Mouse (Mus musculus): ENCODE results near the gene Cfap161. TPM values are rescaled to one million over a fixed set of nuclear protein-coding genes. Genes with fewer than 3 reads are reported as not detected.

The Cfap161 gene
- polyA plus RNA-seq, 2 experiments, result 0.08 TPM; not detected in 1

GRCm38 (mm10) chr7:83734671-83735082, 60.0 kb downstream of the Cfap161 start:
- no peak for DNase-seq (ENCODE audit: low read depth in 3 of 3, low spot score in 3 of 3)
- no peak for TF ChIP-seq CTCF (IDR thresholded peaks at IDR 0.05; ENCODE audit: low read depth)
- no peak for TF ChIP-seq EP300 (IDR thresholded peaks at IDR 0.05; ENCODE audit: low read depth)

GRCm38 (mm10) chr7:83734246-83734645, 60.4 kb downstream of the Cfap161 start:
- WGBS (ENCODE audit: insufficient replicate concordance), result 49% methylated on average over 3 of the region's 3 CpGs

More at GRCm38 (mm10) chr7:83734671-83735082, 60.0 kb downstream of the Cfap161 start:
- Histone ChIP-seq H3K4me1 (replicated peaks; ENCODE audit: control insufficient read depth in 2 of 2, insufficient read depth in 2 of 2, low read length in 1 of 2) (no peaks in the 10 kb centered on the region), H3K9ac (replicated peaks) (no peak overlapping the region), H3K27me3 (ENCODE audit: control insufficient read depth, insufficient read depth, low read length) (no peaks in the 10 kb centered on the region), H3K27ac (no peak overlapping the region), H3K36me3 (replicated peaks; ENCODE audit: control insufficient read depth, insufficient read depth, low read depth) (no peaks in the 10 kb centered on the region), H3K4me3 (ENCODE audit: insufficient read depth in 1 of 2, low read depth in 2 of 2, low read length in 2 of 2) (no peak overlapping the region), H3K4me2 (ENCODE audit: low read depth) (no peak overlapping the region), H3K9me3 (ENCODE audit: control insufficient read depth, low read length) (no peaks in the 10 kb centered on the region)
- no peak for ATAC-seq (ENCODE audit: insufficient read depth)
- 63% methylated on average over 6 of the region's 6 CpGs for WGBS (ENCODE audit: insufficient replicate concordance)

GRCm38 (mm10) chr7:83732781-83733180, 61.9 kb downstream of the Cfap161 start:
- TF ChIP-seq EP300 (IDR thresholded peaks at IDR 0.05; ENCODE audit: low read depth), result no peak
- H3K36me3 ChIP-seq (replicated peaks; ENCODE audit: control insufficient read depth, insufficient read depth, low read depth), result no peaks in the 10 kb centered on the region
- no peak overlapping the region for H3K4me2 ChIP-seq (ENCODE audit: low read depth)
- no peaks in the 10 kb centered on the region for H3K9me3 ChIP-seq (ENCODE audit: control insufficient read depth, low read length)
- WGBS (ENCODE audit: insufficient replicate concordance), result 71% methylated on average over 3 of the region's 3 CpGs
- H3K4me3 ChIP-seq (ENCODE audit: insufficient read depth in 1 of 2, low read depth in 2 of 2, low read length in 2 of 2), result no peak overlapping the region
- no peak overlapping the region for H3K9ac ChIP-seq (replicated peaks)
- H3K27me3 ChIP-seq (ENCODE audit: control insufficient read depth, insufficient read depth, low read length), result no peaks in the 10 kb centered on the region
- DNase-seq (ENCODE audit: low read depth in 3 of 3, low spot score in 3 of 3) (no peak), ATAC-seq (ENCODE audit: insufficient read depth) (no peak)
- no peaks in the 10 kb centered on the region for H3K4me1 ChIP-seq (replicated peaks; ENCODE audit: control insufficient read depth in 2 of 2, insufficient read depth in 2 of 2, low read length in 1 of 2)
- H3K27ac ChIP-seq, result no peak overlapping the region

More at GRCm38 (mm10) chr7:83734246-83734645, 60.4 kb downstream of the Cfap161 start:
- no peaks in the 10 kb centered on the region for H3K36me3 ChIP-seq (replicated peaks; ENCODE audit: control insufficient read depth, insufficient read depth, low read depth)
- no peak overlapping the region for H3K27ac ChIP-seq
- H3K27me3 ChIP-seq (ENCODE audit: control insufficient read depth, insufficient read depth, low read length), result no peaks in the 10 kb centered on the region
- no peaks in the 10 kb centered on the region for H3K4me1 ChIP-seq (replicated peaks; ENCODE audit: control insufficient read depth in 2 of 2, insufficient read depth in 2 of 2, low read length in 1 of 2)
- H3K4me3 ChIP-seq (ENCODE audit: insufficient read depth in 1 of 2, low read depth in 2 of 2, low read length in 2 of 2), result no peak overlapping the region
- DNase-seq (ENCODE audit: low read depth in 3 of 3, low spot score in 3 of 3) (no peak), ATAC-seq (ENCODE audit: insufficient read depth) (no peak)
- no peak overlapping the region for H3K9ac ChIP-seq (replicated peaks)
- no peak for TF ChIP-seq EP300 (IDR thresholded peaks at IDR 0.05; ENCODE audit: low read depth)
- TF ChIP-seq CTCF (IDR thresholded peaks at IDR 0.05; ENCODE audit: low read depth), result no peak
- no peaks in the 10 kb centered on the region for H3K9me3 ChIP-seq (ENCODE audit: control insufficient read depth, low read length)
- no peak overlapping the region for H3K4me2 ChIP-seq (ENCODE audit: low read depth)

- no peak overlapping the region for H3K9ac ChIP-seq (replicated peaks)
- no peaks in the 10 kb centered on the region for H3K4me1 ChIP-seq (replicated peaks; ENCODE audit: control insufficient read depth in 2 of 2, insufficient read depth in 2 of 2, low read length in 1 of 2)
- no peaks in the 10 kb centered on the region for H3K36me3 ChIP-seq (replicated peaks; ENCODE audit: control insufficient read depth, insufficient read depth, low read depth)
- TF ChIP-seq EP300 (IDR thresholded peaks at IDR 0.05; ENCODE audit: low read depth), result no peak
- TF ChIP-seq CTCF (IDR thresholded peaks at IDR 0.05; ENCODE audit: low read depth), result no peak
- DNase-seq (ENCODE audit: low read depth in 3 of 3, low spot score in 3 of 3) (no peak), ATAC-seq (ENCODE audit: insufficient read depth) (no peak)
- 62% methylated on average over 15 of the region's 15 CpGs for WGBS (ENCODE audit: insufficient replicate concordance)
- H3K4me3 ChIP-seq (ENCODE audit: insufficient read depth in 1 of 2, low read depth in 2 of 2, low read length in 2 of 2), result no peak overlapping the region
- no peaks in the 10 kb centered on the region for H3K9me3 ChIP-seq (ENCODE audit: control insufficient read depth, low read length)
- no peak overlapping the region for H3K4me2 ChIP-seq (ENCODE audit: low read depth)
- H3K27ac ChIP-seq, result no peak overlapping the region
- no peaks in the 10 kb centered on the region for H3K27me3 ChIP-seq (ENCODE audit: control insufficient read depth, insufficient read depth, low read length)
Observed at GRCm38 (mm10) chr7:83731961-83732666, 62.6 kb downstream of the Cfap161 start.

GRCm38 (mm10) chr7:83731297-83731696, 63.4 kb downstream of the Cfap161 start:
- Histone ChIP-seq H3K4me1 (replicated peaks; ENCODE audit: control insufficient read depth in 2 of 2, insufficient read depth in 2 of 2, low read length in 1 of 2) (no peaks in the 10 kb centered on the region), H3K4me3 (ENCODE audit: insufficient read depth in 1 of 2, low read depth in 2 of 2, low read length in 2 of 2) (no peak overlapping the region), H3K9ac (replicated peaks) (no peak overlapping the region), H3K4me2 (ENCODE audit: low read depth) (no peak overlapping the region), H3K9me3 (ENCODE audit: control insufficient read depth, low read length) (no peaks in the 10 kb centered on the region), H3K36me3 (replicated peaks; ENCODE audit: control insufficient read depth, insufficient read depth, low read depth) (no peaks in the 10 kb centered on the region), H3K27me3 (ENCODE audit: control insufficient read depth, insufficient read depth, low read length) (no peaks in the 10 kb centered on the region), H3K27ac (no peak overlapping the region)
- 54% methylated on average over 6 of the region's 6 CpGs for WGBS (ENCODE audit: insufficient replicate concordance)
- no peak for DNase-seq (ENCODE audit: low read depth in 3 of 3, low spot score in 3 of 3)
- ATAC-seq (ENCODE audit: insufficient read depth), result no peak
- TF ChIP-seq CTCF (IDR thresholded peaks at IDR 0.05; ENCODE audit: low read depth), result no peak
- TF ChIP-seq EP300 (IDR thresholded peaks at IDR 0.05; ENCODE audit: low read depth), result no peak

Data from liver, embryonic 14.5 days (tissue).